Mouse (Mus musculus): Measurements from ENCODE around the gene Utrn.

- no peak for TF ChIP-seq POLR2A (IDR thresholded peaks at IDR 0.05; ENCODE audit: borderline replicate concordance, control insufficient read depth, low read depth, low read length)
- no peak for TF ChIP-seq CTCF (IDR thresholded peaks at IDR 0.05; ENCODE audit: control insufficient read depth, insufficient read depth, low read length)
Measured at GRCm38 (mm10) chr10:12911981-12912530, 42.9 kb upstream of the Utrn start.
